Mouse (Mus musculus): ENCODE measurements around the gene Fxyd2.

GRCm38 (mm10) chr9:45371337-45371707, 28.1 kb upstream of the Fxyd2 start:
- TF ChIP-seq CTCF (IDR thresholded peaks at IDR 0.05; ENCODE audit: extremely low read depth, insufficient read depth, insufficient read length, insufficient replicate concordance), result no peak
- TF ChIP-seq POLR2A (IDR thresholded peaks at IDR 0.05; ENCODE audit: low read depth, low read length), result no peak

All from spleen, adult 2 months (tissue).